Mouse (Mus musculus) ES-E14 (cell line): ENCODE data around the gene Epb41. TPM values are rescaled to one million over a fixed set of nuclear protein-coding genes. Genes with fewer than 3 reads are reported as not detected.
A peak's percentile ranks its signal among the peaks of the same experiment; 100 is the strongest.

Source experiments
- DNase-seq: peaks from one replicate; pipeline ENCODE4 v3.0.0-alpha.2; 2013; ENCODE audit warnings: low read depth, low spot score
- H3K27ac ChIP-seq: 2 replicates; pipeline ENCODE4 v1.5.1; 2012; ENCODE audit warnings: low read depth, mild to moderate bottlenecking, low read length, moderate library complexity, mixed read lengths; ENCODE audit not compliant: poor library complexity, insufficient read depth, severe bottlenecking
- H3K36me3 ChIP-seq: 2 replicates; pipeline ENCODE4 v1.6.1; 2012; ENCODE audit warnings: mild to moderate bottlenecking, low read length, moderate library complexity, mixed read lengths; ENCODE audit not compliant: control insufficient read depth, poor library complexity, insufficient read depth, severe bottlenecking
- H3K4me1 ChIP-seq, 2 experiments: fragments of 150-350 bp in 1 of 2; sonication (generic) in 1 of 2; 2 replicates each; pipeline ENCODE4 v1.6.1; 2012; ENCODE audit warnings: low read length in 2 of 2, mild to moderate bottlenecking in 1 of 2, mixed read lengths in 1 of 2; ENCODE audit not compliant: control insufficient read depth in 2 of 2, insufficient read depth in 2 of 2, poor library complexity in 1 of 2
- H3K4me3 ChIP-seq, 2 experiments: fragments of 150-350 bp in 1 of 2; sonication (generic) in 1 of 2; 2 replicates each; pipeline ENCODE4 v1.5.1; 2012; ENCODE audit warnings: low read length in 2 of 2, low read depth in 1 of 2, mild to moderate bottlenecking in 1 of 2, mixed read lengths in 1 of 2; ENCODE audit not compliant: insufficient read depth in 1 of 2, poor library complexity in 1 of 2, severe bottlenecking in 1 of 2
- H3K9ac ChIP-seq: 2 replicates; pipeline ENCODE4 v1.6.1; 2012; ENCODE audit warnings: low read depth, mild to moderate bottlenecking, low read length, mixed read lengths; ENCODE audit not compliant: poor library complexity, insufficient read depth, severe bottlenecking
- H3K9me3 ChIP-seq: fragments of 150-350 bp; sonication (generic); 2 replicates; pipeline ENCODE4 v1.6.1; 2012; ENCODE audit warnings: low read depth, mild to moderate bottlenecking, low read length; ENCODE audit not compliant: control insufficient read depth, insufficient read depth
- CHD2 ChIP-seq: IDR thresholded peaks from 2 replicates; pipeline ENCODE4 v1.6.1; 2014; ENCODE audit warnings: mild to moderate bottlenecking, low read depth, low read length, inconsistent platforms
- HCFC1 ChIP-seq: IDR thresholded peaks from 2 replicates; pipeline ENCODE4 v1.6.1; 2012; ENCODE audit warnings: low read length, inconsistent platforms, borderline replicate concordance; ENCODE audit not compliant: insufficient read depth
- MAFK ChIP-seq: IDR thresholded peaks from 2 replicates; pipeline ENCODE4 v1.6.1; 2014; ENCODE audit warnings: mild to moderate bottlenecking, low read depth, low read length, inconsistent platforms; ENCODE audit not compliant: insufficient read depth
- ZC3H11A ChIP-seq: IDR thresholded peaks from 2 replicates; pipeline ENCODE4 v1.6.1; 2012; ENCODE audit warnings: low read depth, mild to moderate bottlenecking, inconsistent platforms, low read length, borderline replicate concordance
- ZNF384 ChIP-seq: IDR thresholded peaks from 2 replicates; pipeline ENCODE4 v1.6.1; 2012; ENCODE audit warnings: low read depth, low read length, inconsistent platforms
- in situ Hi-C, 2 experiments: fragments of 600-800 bp; cut with MboI; formaldehyde crosslinking; loops; one replicate each; pipeline ENCODE4 v1.15.1; 2025; ENCODE audit warnings: low sequenced_read_pairs in 2 of 2, inconsistent platforms in 1 of 2; ENCODE audit not compliant: unreplicated experiment in 2 of 2
- total RNA-seq: library from RNA; depleted of rRNA; stranded (reverse); fragments of 300-350 nt; gene quantifications from 2 replicates; pipeline ENCODE4 v1.2.3, GENCODE M21; 2012

Gene Epb41
- total RNA-seq, 1 experiment, result 16.3 TPM

DNA sequence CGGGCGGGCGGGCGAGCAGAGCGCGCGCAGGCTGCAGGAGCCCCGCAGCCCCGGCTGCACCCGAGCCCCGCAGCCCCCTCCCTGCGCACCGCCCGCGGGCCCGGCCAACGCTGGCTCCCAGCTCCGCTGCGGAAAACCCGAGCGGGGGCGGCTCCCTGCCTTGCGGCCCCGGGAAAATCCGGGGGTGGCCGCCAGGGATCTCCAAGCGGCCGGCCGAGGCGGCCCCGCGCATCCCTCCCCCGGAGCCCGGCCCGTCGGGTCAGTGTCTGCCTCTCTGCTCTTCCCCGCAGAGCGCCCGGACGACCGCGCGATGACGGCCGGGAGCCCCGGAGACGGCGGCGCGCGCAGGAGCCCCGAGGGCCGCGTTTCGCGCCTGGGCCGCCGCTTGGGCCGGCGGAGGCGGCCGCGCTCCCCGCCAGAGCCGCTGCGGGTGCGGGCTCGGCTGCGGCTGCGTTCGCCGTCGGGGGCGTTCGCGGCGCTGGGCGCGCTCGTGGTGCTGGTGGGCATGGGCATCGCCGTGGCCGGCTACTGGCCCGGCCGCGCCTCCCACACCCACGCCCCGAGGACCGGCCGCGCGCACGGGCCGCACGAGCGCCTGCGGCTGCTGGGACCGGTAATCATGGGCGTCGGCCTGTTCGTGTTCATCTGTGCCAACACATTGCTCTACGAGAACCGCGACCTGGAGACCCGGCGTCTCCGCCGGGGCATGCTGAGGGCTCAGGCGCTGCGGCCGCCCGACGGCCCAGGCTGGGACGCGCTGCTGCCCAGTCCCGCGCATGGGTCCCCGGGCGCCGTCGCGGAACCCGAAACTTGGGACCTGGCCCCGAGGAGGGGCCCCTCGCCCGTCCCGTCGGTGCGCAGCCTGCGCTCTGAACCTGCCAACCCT lies 153.4 kb downstream of the Epb41 start, which contains the start of gene Tmem200b:
Tmem200b (plus strand) TSS at position 311 of the 886 bp plus-strand sequence.
- Histone ChIP-seq H3K9me3 (no peaks in the 10 kb centered on the region), H3K4me3 (peak within 1 kb of the TSS; percentile 67 to 72), H3K4me1 (peaks cover 0 to 17% of the 10 kb centered on the region in 2 experiments; a peak in 3 of 4 replicates), H3K9ac (peak within 1 kb of the TSS; percentile 71), H3K27ac (no peak within 1 kb of the TSS), H3K36me3 (peaks cover 2% of the 10 kb centered on the region; the same call in 1 of the 2 replicates)
- in situ Hi-C loops, result no loop called here
- no peak for DNase-seq
- TF ChIP-seq MAFK (no peak), HCFC1 (no peak), CHD2 (no peak)

DNA sequence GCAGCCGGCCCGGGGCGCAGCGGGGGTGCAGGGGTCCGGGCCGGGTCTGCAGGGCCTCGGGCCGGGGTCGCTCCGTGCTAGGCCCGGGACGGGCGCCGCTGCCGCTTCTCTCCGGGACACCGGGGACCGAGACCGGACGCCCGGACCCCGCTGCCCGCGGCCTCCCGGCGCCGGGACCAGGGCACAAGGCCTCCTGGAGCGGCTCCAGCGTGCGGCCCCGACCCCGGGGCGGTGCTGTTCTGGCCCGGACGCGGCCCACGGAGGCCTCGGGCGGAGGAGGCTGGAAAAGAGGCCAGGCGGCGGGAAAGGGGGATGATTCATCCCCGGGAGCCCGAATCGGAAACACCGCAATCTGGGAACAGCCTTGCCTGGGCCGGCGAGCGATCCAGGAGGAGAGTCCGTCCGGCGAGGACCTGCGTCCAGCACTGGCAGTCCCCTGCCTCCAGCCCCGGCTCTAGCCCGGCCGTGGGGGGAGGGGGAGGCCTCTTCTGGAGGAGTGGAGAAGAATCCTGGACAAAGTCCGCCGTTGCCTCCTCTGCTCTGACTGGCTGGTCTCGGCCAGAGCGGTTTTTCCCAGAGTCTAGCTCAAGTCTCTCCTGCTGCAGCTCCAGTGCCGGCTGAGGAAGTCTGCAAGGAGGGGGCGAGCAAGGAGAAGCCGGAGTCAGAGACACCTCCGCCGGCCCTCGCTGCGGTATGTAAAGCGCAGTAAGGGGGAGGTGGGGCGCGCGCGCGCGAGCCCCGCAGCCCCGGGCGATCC lies 154.3 kb downstream of the Epb41 start:
- Histone ChIP-seq H3K9ac (peak overlapping the region; percentile 71), H3K9me3 (no peaks in the 10 kb centered on the region), H3K36me3 (no peaks in the 10 kb centered on the region), H3K27ac (no peak overlapping the region), H3K4me3 (peak overlapping the region; percentile 67 to 72), H3K4me1 (peaks cover 0 to 17% of the 10 kb centered on the region in 2 experiments; a peak in 3 of 4 replicates)
- DNase-seq, result no peak
- TF ChIP-seq HCFC1 (no peak), ZNF384 (no peak), CHD2 (no peak), MAFK (no peak), ZC3H11A (no peak)
- in situ Hi-C loops, result no loop called here

DNA sequence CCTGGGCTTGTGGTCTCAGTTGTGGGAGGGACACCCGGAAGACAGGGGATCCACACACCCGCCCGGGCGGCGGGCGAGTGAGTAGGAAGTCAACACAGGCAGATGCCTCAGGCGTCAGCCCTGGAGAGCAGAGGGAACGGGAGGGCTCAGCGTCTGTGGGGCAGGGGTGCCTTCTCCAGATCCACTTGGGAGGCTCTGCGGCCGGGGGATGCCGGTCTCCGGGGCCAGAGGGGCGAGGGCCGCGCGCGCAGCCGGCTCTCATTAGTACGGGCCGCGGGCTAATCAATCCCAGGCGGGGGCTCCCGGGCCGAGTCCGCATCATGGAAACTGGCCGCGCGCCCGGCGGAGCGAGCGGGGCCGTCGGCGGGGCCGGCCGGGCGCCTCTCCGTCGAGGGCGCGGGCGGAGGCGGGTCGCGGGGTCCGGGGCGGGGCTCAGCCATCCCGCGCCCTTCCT lies 155.0 kb downstream of the Epb41 start:
- H3K4me1 ChIP-seq, result peaks cover 0 to 18% of the 10 kb centered on the region in 2 experiments; a peak in 3 of 4 replicates
- in situ Hi-C loops, result no loop called here
- H3K4me3 ChIP-seq, result peak overlapping the region; percentile 47 to 72; a peak in 3 of 4 replicates
- no peak overlapping the region for H3K27ac ChIP-seq
- no peak for TF ChIP-seq ZNF384
- no peak for TF ChIP-seq MAFK
- no peak for TF ChIP-seq HCFC1
- no peak for TF ChIP-seq CHD2
- TF ChIP-seq ZC3H11A, result no peak
- H3K9me3 ChIP-seq, result no peaks in the 10 kb centered on the region
- H3K36me3 ChIP-seq, result no peaks in the 10 kb centered on the region
- no peak for DNase-seq
- H3K9ac ChIP-seq, result peak overlapping the region; percentile 71

DNA sequence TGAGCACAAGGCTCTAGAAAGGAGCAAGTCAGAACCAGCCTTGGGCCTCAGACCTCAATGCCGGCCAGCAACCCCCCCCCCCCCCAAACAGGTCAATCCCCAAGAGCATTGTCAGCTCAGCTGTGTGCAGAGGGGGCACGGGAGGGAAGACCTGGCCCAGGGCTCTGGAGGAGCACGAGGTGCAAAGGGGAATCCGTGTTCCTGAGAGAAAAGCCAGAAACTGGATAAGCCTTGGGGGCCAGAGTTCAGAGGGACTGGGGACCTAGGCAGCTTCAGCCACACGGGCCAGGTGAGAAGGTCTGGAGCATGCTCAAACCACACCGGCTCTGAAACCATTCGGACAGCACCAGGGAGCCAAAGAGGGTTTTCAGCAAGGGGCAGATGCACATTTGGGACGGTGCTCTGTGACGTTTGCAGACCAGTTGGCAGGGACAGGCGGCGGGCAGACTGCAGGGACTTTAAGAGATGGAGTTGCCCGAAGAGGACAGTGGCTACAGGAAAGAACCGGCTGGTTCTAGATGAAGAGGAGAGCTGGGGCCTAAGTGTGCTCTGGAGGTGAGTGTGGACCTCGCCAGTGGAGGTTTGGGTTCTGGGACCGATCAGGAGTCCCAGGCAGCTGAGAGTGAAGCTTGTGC lies 155.5 kb downstream of the Epb41 start:
- Histone ChIP-seq H3K4me1 (peaks cover 1 to 21% of the 10 kb centered on the region in 2 experiments; a peak in 3 of 4 replicates), H3K4me3 (peak overlapping the region; percentile 47 to 72; a peak in 3 of 4 replicates), H3K9me3 (no peaks in the 10 kb centered on the region), H3K27ac (no peak overlapping the region), H3K9ac (peak overlapping the region; percentile 71; the same call in 1 of the 2 replicates), H3K36me3 (no peaks in the 10 kb centered on the region)
- DNase-seq, result no peak
- TF ChIP-seq ZNF384 (no peak), CHD2 (no peak), MAFK (no peak), ZC3H11A (no peak), HCFC1 (no peak)
- in situ Hi-C loops, result no loop called here
